Mouse (Mus musculus) heart, postnatal 25 days (tissue): ENCODE measurements around the gene Armcx4. TPM values are rescaled to one million over a fixed set of nuclear protein-coding genes. Genes with fewer than 3 reads are reported as not detected.
A peak's percentile ranks its signal among the peaks of the same experiment; 100 is the strongest.
"Not testable (repeated sequence)": the region's sequence is repeated elsewhere in the genome, so short reads cannot be mapped to it uniquely, and the experiment has no call there.

ENCODE experiments used
- DNase-seq: peaks from one replicate; pipeline ENCODE4 v3.0.0; 2022; ENCODE audit warnings: low spot score
- intact Hi-C: fragments of 180-260 bp; cut with DNase I; formaldehyde crosslinking; loops from one replicate; pipeline ENCODE4 v1.15.1; 2025
- total RNA-seq, 2 experiments: library from RNA; stranded (reverse); gene quantifications; 2 replicates each; pipeline ENCODE4 v1.2.3; 2021

Armcx4 gene
- total RNA-seq = 1 to 10 TPM; 9.2 to 9.6 TPM

GRCm38 (mm10) chrX:134686267-134686666 lies at the start of gene Armcx4:
Armcx4 (plus strand) TSS chrX:134686519.
- peak; percentile 38 for DNase-seq
- intact Hi-C loops = no loop called here

- intact Hi-C loops = no loop called here
- DNase-seq = no peak
These were observed 45.1 kb upstream of the Armcx4 start for GRCm38 (mm10) chrX:134641000-134641760.

GRCm38 (mm10) chrX:134646338-134646737 lies 40.0 kb upstream of the Armcx4 start:
- intact Hi-C loops = loop anchor here (5.0 kb wide), 2 partner anchors 71 to 266 kb away; partner anchors contain the start of gene Armcx1
- no peak for DNase-seq

GRCm38 (mm10) chrX:134647421-134647820 lies 38.9 kb upstream of the Armcx4 start:
- intact Hi-C loops = loop anchor here (5.0 kb wide), 2 partner anchors 70 to 265 kb away; partner anchors contain the start of gene Armcx1
- no peak for DNase-seq

- peak; percentile 7 for DNase-seq
- intact Hi-C loops = loop anchor here (5.0 kb wide), 2 partner anchors 69 to 264 kb away; partner anchors contain the start of gene Armcx1
These were observed 38.2 kb upstream of the Armcx4 start for GRCm38 (mm10) chrX:134648031-134648692.

- no peak for DNase-seq
- intact Hi-C loops = no loop called here
These were observed 34.3 kb upstream of the Armcx4 start for GRCm38 (mm10) chrX:134652061-134652460.

- no peak for DNase-seq
- intact Hi-C loops = no loop called here
These were observed 24.7 kb upstream of the Armcx4 start for GRCm38 (mm10) chrX:134661586-134661985.

- intact Hi-C loops = no loop called here
- no peak for DNase-seq
These were observed 11.3 kb upstream of the Armcx4 start for GRCm38 (mm10) chrX:134675022-134675421.

GRCm38 (mm10) chrX:134675959-134676358 lies 10.4 kb upstream of the Armcx4 start:
- no peak for DNase-seq
- intact Hi-C loops = no loop called here

GRCm38 (mm10) chrX:134684936-134685335 lies 1.4 kb upstream of the Armcx4 start:
- intact Hi-C loops = no loop called here
- no peak for DNase-seq

- no peak for DNase-seq
- intact Hi-C loops = no loop called here
These were observed 436 bp downstream of the Armcx4 start for GRCm38 (mm10) chrX:134686739-134687171.

- intact Hi-C loops = no loop called here
- DNase-seq = no peak
These were observed 3.4 kb downstream of the Armcx4 start for GRCm38 (mm10) chrX:134689676-134690075.

GRCm38 (mm10) chrX:134690871-134691539 lies 4.7 kb downstream of the Armcx4 start:
- no peak for DNase-seq
- intact Hi-C loops = no loop called here

GRCm38 (mm10) chrX:134691540-134691935 lies 5.2 kb downstream of the Armcx4 start:
- no peak for DNase-seq
- intact Hi-C loops = no loop called here

GRCm38 (mm10) chrX:134716863-134717262 lies 30.5 kb downstream of the Armcx4 start:
- no peak for DNase-seq
- intact Hi-C loops = loop anchor here (5.0 kb wide), 1 partner anchor 70 kb away; no protein-coding TSS in a partner anchor

GRCm38 (mm10) chrX:134717752-134718308 lies 31.5 kb downstream of the Armcx4 start, which contains the start of gene Armcx1:
Armcx1 (plus strand) TSS chrX:134717963.
- intact Hi-C loops = loop anchor here (5.0 kb wide), 1 partner anchor 71 kb away; no protein-coding TSS in a partner anchor
- DNase-seq = peak; percentile 21

- intact Hi-C loops = loop anchor here (5.0 kb wide), 1 partner anchor 71 kb away; no protein-coding TSS in a partner anchor
These were observed 32.2 kb downstream of the Armcx4 start for GRCm38 (mm10) chrX:134718524-134718923.

GRCm38 (mm10) chrX:134723762-134724161 lies 37.4 kb downstream of the Armcx4 start:
- intact Hi-C loops, DNase-seq: not testable (repeated sequence)

More at GRCm38 (mm10) chrX:134718524-134718923, 32.2 kb downstream of the Armcx4 start:
- DNase-seq = peak; percentile 14

- intact Hi-C loops = loop anchor here (5.0 kb wide), 1 partner anchor 183 kb away; no protein-coding TSS in a partner anchor
- no peak for DNase-seq
These were observed 43.5 kb downstream of the Armcx4 start for GRCm38 (mm10) chrX:134729778-134730177.

- no peak for DNase-seq
These were observed 51.5 kb downstream of the Armcx4 start for GRCm38 (mm10) chrX:134737796-134738195.

More at GRCm38 (mm10) chrX:134737796-134738195, 51.5 kb downstream of the Armcx4 start:
- intact Hi-C loops = no loop called here
